Mouse (Mus musculus) hindbrain, postnatal 0 days (tissue): ENCODE data around the gene Fgfrl1. TPM values are rescaled to one million over a fixed set of nuclear protein-coding genes. Genes with fewer than 3 reads are reported as not detected.

ENCODE experiments used
- ATAC-seq: fragments of 200-750 bp; cut with Nextera tagmentation; 2 replicates; pipeline ENCODE4 v1.8.0; 2017; ENCODE audit warnings: mild to moderate bottlenecking, moderate TSS enrichment, moderate library complexity
- DNase-seq: peaks from one replicate; pipeline ENCODE4 v3.0.0-alpha.2; 2015; ENCODE audit warnings: low spot score
- H3K27ac ChIP-seq: fragments of 300-500 bp; sonication (generic); 2 replicates; pipeline ENCODE4 v1.5.1; 2014; ENCODE audit warnings: mild to moderate bottlenecking
- H3K27me3 ChIP-seq: fragments of 300-500 bp; sonication (generic); 2 replicates; pipeline ENCODE4 v1.6.1; 2014; ENCODE audit warnings: low read length, mixed read lengths; ENCODE audit not compliant: insufficient read depth
- H3K36me3 ChIP-seq: fragments of 300-500 bp; sonication (generic); 2 replicates; pipeline ENCODE4 v1.6.1; 2014; ENCODE audit warnings: low read length, mixed read lengths; ENCODE audit not compliant: insufficient read depth
- H3K4me1 ChIP-seq: fragments of 300-500 bp; sonication (generic); 2 replicates; pipeline ENCODE4 v1.6.1; 2014; ENCODE audit warnings: antibody characterized with exemption, low read length, mixed read lengths; ENCODE audit not compliant: insufficient read depth
- H3K4me2 ChIP-seq: fragments of 300-500 bp; sonication (generic); 2 replicates; pipeline ENCODE4 v1.6.1; 2014; ENCODE audit warnings: low read depth, mild to moderate bottlenecking, low read length, moderate library complexity, mixed read lengths
- H3K4me3 ChIP-seq: fragments of 300-500 bp; sonication (generic); 2 replicates; pipeline ENCODE4 v1.5.1; 2014; ENCODE audit warnings: low read length
- H3K9ac ChIP-seq: fragments of 300-500 bp; sonication (generic); replicated peaks from 2 replicates; pipeline ENCODE4 v1.6.1; 2014; ENCODE audit warnings: mild to moderate bottlenecking, low read length, moderate library complexity, mixed read lengths
- H3K9me3 ChIP-seq: fragments of 300-500 bp; sonication (generic); 2 replicates; pipeline ENCODE4 v1.6.1; 2016; ENCODE audit warnings: low read length, mixed read lengths
- CTCF ChIP-seq: IDR thresholded peaks from 2 replicates; pipeline ENCODE4 v1.5.1; 2016; ENCODE audit warnings: antibody characterized with exemption, control low read depth, low read depth
- WGBS: fragments of 180-500 bp; shearing (Covaris S2); extraction: QIAGEN DNeasy Blood & Tissue Kit; methylation state at CpG from one replicate; pipeline ENCODE4 v1.1.7; 2014; 5-methylcytosine and 5-hydroxymethylcytosine counted together
- polyA plus RNA-seq: library from polyadenylated mRNA; unstranded; fragments of >200 nt; fragmentation: Nextera tagmentation; extraction: Ambion mirVana; gene quantifications from 2 replicates; pipeline ENCODE4 v1.2.1, GENCODE M21; 2015
- total RNA-seq: library from RNA; depleted of rRNA; stranded (reverse); fragments of >200 nt; gene quantifications from 2 replicates; pipeline ENCODE4 v1.2.3, GENCODE M21; 2014

The Fgfrl1 gene
- total and polyA plus RNA-seq, 2 experiments from 2014 or later = 11.3 to 38.5 TPM

DNA sequence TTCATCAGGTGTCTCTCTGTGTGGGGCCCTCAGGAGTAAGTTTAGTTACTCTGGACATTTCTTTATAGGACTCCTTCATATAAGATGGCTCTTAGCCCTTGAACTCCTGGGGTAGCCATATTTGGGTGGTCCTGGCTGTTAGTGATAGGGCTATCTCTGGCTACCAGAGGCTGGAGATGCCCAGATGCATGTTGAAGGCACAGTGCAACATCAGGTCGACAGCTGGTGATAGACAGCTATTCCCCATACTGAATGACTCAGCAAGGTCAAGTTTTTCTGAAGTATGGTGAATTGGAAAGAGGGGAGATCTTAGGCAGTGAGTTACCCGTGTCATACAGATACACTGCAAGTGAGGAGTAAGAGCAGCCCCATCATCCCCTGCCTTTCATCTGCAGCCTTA, 15.6 kb downstream of the Fgfrl1 start:
- Histone ChIP-seq H3K36me3 (no peaks in the 10 kb centered on the region), H3K9me3 (no peaks in the 10 kb centered on the region), H3K27ac (no peak overlapping the region), H3K4me3 (no peak overlapping the region), H3K4me1 (no peaks in the 10 kb centered on the region), H3K9ac (no peak overlapping the region), H3K27me3 (no peaks in the 10 kb centered on the region), H3K4me2 (no peak overlapping the region)
- WGBS = 85% methylated on average over 2 of the region's 2 CpGs
- TF ChIP-seq CTCF = no peak
- ATAC-seq (no peak), DNase-seq (no peak)

DNA sequence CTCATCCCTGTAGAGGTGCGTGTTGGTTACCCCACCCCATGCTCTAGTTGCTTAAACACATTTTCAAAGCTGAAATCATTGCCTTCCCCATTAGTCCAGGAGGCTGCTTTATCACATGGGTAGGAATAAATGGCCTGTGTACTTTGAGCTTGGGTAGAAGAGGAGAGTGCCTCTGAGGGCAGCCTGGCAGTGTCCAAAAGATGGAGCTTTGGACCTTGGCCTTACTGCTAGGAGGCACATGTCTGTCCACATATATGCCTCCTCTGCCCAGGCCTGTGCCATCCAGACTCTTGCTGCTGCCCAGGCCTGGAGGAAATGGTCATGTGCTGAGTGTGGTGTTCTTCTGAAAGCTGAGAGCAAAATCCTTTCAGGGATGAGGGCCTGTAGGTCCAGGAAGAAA, 16.2 kb downstream of the Fgfrl1 start:
- Histone ChIP-seq H3K27ac (no peak overlapping the region), H3K27me3 (no peaks in the 10 kb centered on the region), H3K9me3 (no peaks in the 10 kb centered on the region), H3K4me1 (no peaks in the 10 kb centered on the region), H3K4me2 (no peak overlapping the region), H3K9ac (no peak overlapping the region), H3K4me3 (no peak overlapping the region), H3K36me3 (no peaks in the 10 kb centered on the region)
- no peak for DNase-seq
- 100% methylated on average over 1 of the region's 1 CpGs for WGBS
- no peak for ATAC-seq
- TF ChIP-seq CTCF = no peak

DNA sequence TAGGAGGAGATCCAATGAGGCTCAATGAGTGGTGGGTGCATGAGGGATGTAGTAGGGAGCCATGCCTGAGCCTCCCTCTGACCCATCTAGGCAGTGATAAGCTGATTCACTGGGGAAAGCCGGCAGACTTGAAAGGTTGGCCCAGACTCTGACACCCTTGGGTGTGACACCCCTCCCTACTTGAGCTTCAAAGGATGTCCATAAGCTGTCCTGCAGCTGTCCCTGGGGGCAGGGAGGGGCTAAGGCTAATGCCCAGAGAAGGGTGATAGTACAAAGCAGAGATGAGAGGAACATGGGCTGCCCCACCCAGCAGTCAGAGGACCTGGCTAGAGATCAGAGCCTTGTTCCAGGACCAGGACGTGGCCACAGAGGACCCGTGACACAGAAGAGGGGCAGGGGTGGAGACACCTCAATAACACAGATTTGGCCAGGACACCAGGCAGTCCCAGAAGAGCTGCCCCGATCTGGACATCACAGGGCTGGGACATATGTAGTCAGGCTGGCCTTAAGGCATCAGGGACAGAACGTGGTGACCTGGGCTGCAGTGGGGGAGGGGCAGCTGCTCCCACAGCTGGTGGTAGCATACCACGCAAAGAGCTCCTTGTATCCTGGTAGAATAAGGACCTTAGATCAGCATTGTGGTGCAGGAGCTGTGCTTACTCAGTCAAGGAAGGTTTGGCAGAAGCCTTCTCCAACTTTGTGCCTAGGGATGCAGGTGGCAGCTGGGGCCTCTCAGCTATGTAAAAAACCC, 17.0 kb downstream of the Fgfrl1 start:
- no peak for ATAC-seq
- Histone ChIP-seq H3K4me2 (no peak overlapping the region), H3K4me1 (no peaks in the 10 kb centered on the region), H3K36me3 (no peaks in the 10 kb centered on the region), H3K27me3 (no peaks in the 10 kb centered on the region), H3K9me3 (no peaks in the 10 kb centered on the region), H3K9ac (no peak overlapping the region), H3K4me3 (no peak overlapping the region), H3K27ac (no peak overlapping the region)
- DNase-seq = no peak
- WGBS = 67% methylated on average over 6 of the region's 6 CpGs
- no peak for TF ChIP-seq CTCF

- H3K9ac ChIP-seq = no peak overlapping the region
- no peak for TF ChIP-seq CTCF
- H3K4me3 ChIP-seq = no peak overlapping the region
- DNase-seq (no peak), ATAC-seq (no peak)
- H3K4me1 ChIP-seq = no peaks in the 10 kb centered on the region
- WGBS = 80% methylated on average over 6 of the region's 6 CpGs
- H3K36me3 ChIP-seq = no peaks in the 10 kb centered on the region
- H3K27me3 ChIP-seq = no peaks in the 10 kb centered on the region
- no peak overlapping the region for H3K27ac ChIP-seq
- H3K4me2 ChIP-seq = no peak overlapping the region
- H3K9me3 ChIP-seq = no peaks in the 10 kb centered on the region
These were observed 19.8 kb downstream of the Fgfrl1 start for GRCm38 (mm10) chr5:108711968-108712367.

GRCm38 (mm10) chr5:108713096-108713495, 20.9 kb downstream of the Fgfrl1 start:
- Histone ChIP-seq H3K9me3 (no peaks in the 10 kb centered on the region), H3K4me1 (no peaks in the 10 kb centered on the region), H3K9ac (no peak overlapping the region), H3K4me2 (no peak overlapping the region), H3K36me3 (no peaks in the 10 kb centered on the region), H3K27me3 (no peaks in the 10 kb centered on the region), H3K4me3 (no peak overlapping the region), H3K27ac (peak overlapping the region; percentile 54; the same call in 1 of the 2 replicates)
- ATAC-seq = no peak
- TF ChIP-seq CTCF = no peak
- DNase-seq = no peak
- WGBS = 82% methylated on average over 2 of the region's 2 CpGs

DNA sequence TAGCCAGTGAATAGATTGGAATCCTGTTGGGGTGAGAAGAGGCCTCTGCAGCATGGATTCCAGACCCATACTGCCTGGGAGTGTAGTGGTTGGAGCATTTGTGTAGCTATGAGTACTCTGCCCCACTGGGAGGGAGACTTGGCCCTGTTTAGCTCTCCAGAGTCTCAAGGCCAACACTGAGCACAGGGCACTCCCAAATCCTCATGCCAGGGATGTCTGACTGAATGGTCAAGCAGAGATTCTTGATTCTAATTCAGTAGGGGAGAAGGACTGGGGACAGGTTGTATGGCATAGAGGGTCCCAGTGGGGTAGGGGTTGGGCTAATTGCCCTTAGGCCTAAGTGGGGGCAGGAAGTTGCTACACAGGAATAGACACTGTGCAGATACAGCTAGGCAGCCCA, 21.5 kb downstream of the Fgfrl1 start:
- Histone ChIP-seq H3K4me2 (no peak overlapping the region), H3K9me3 (no peaks in the 10 kb centered on the region), H3K4me1 (no peaks in the 10 kb centered on the region), H3K4me3 (no peak overlapping the region), H3K9ac (no peak overlapping the region), H3K27ac (peak overlapping the region; percentile 54; the same call in 1 of the 2 replicates), H3K36me3 (no peaks in the 10 kb centered on the region), H3K27me3 (no peaks in the 10 kb centered on the region)
- DNase-seq (no peak), ATAC-seq (peak; percentile 28; the same call in 1 of the 2 replicates)
- no peak for TF ChIP-seq CTCF

GRCm38 (mm10) chr5:108714149-108714548, 22.0 kb downstream of the Fgfrl1 start:
- peak; percentile 76 for DNase-seq
- H3K9ac ChIP-seq = no peak overlapping the region
- no peak for TF ChIP-seq CTCF
- no peaks in the 10 kb centered on the region for H3K9me3 ChIP-seq
- H3K4me3 ChIP-seq = no peak overlapping the region
- no peaks in the 10 kb centered on the region for H3K4me1 ChIP-seq
- H3K27ac ChIP-seq = peak overlapping the region; percentile 54; the same call in 1 of the 2 replicates
- H3K4me2 ChIP-seq = no peak overlapping the region
- 40% methylated on average over 6 of the region's 6 CpGs for WGBS
- no peaks in the 10 kb centered on the region for H3K36me3 ChIP-seq
- no peaks in the 10 kb centered on the region for H3K27me3 ChIP-seq
- peak; percentile 89 for ATAC-seq
